Mouse (Mus musculus): ENCODE results near the gene Gnb1l. TPM values are rescaled to one million over a fixed set of nuclear protein-coding genes. Genes with fewer than 3 reads are reported as not detected.
A peak's percentile ranks its signal among the peaks of the same experiment; 100 is the strongest.

Gene Gnb1l
- total RNA-seq, 2 experiments from 2014 or later = 6.5 to 7.1 TPM

GRCm38 (mm10) chr16:18537407-18537990, 39.0 kb downstream of the Gnb1l start:
- DNase-seq (ENCODE audit: extremely low spot score in 1 of 2, low spot score in 1 of 2) = no peak

GRCm38 (mm10) chr16:18539281-18539680, 40.8 kb downstream of the Gnb1l start:
- DNase-seq (ENCODE audit: extremely low spot score in 1 of 2, low spot score in 1 of 2) = no peak

GRCm38 (mm10) chr16:18543151-18543829, 44.8 kb downstream of the Gnb1l start:
- DNase-seq (ENCODE audit: extremely low spot score in 1 of 2, low spot score in 1 of 2) = no peak

- no peak for DNase-seq (ENCODE audit: extremely low spot score in 1 of 2, low spot score in 1 of 2)
These were observed 49.4 kb downstream of the Gnb1l start for GRCm38 (mm10) chr16:18547891-18548290.

- no peak for DNase-seq (ENCODE audit: extremely low spot score in 1 of 2, low spot score in 1 of 2)
These were observed 53.1 kb downstream of the Gnb1l start for GRCm38 (mm10) chr16:18551604-18552003.

- no peak for DNase-seq (ENCODE audit: extremely low spot score in 1 of 2, low spot score in 1 of 2)
These were observed 53.7 kb downstream of the Gnb1l start for GRCm38 (mm10) chr16:18552106-18552710.

- DNase-seq (ENCODE audit: extremely low spot score in 1 of 2, low spot score in 1 of 2) = no peak
These were observed 56.2 kb downstream of the Gnb1l start for GRCm38 (mm10) chr16:18554721-18555120.

GRCm38 (mm10) chr16:18555235-18555935, 56.9 kb downstream of the Gnb1l start:
- no peak for DNase-seq (ENCODE audit: extremely low spot score in 1 of 2, low spot score in 1 of 2)

GRCm38 (mm10) chr16:18556461-18556860, 57.9 kb downstream of the Gnb1l start:
- no peak for DNase-seq (ENCODE audit: extremely low spot score in 1 of 2, low spot score in 1 of 2)

- DNase-seq (ENCODE audit: extremely low spot score in 1 of 2, low spot score in 1 of 2) = no peak
These were observed 66.0 kb downstream of the Gnb1l start for GRCm38 (mm10) chr16:18564472-18564871.

- DNase-seq (ENCODE audit: extremely low spot score in 1 of 2, low spot score in 1 of 2) = no peak
These were observed 70.1 kb downstream of the Gnb1l start for GRCm38 (mm10) chr16:18568599-18568998.

GRCm38 (mm10) chr16:18574196-18574595, 75.7 kb downstream of the Gnb1l start:
- no peak for DNase-seq (ENCODE audit: extremely low spot score in 1 of 2, low spot score in 1 of 2)

- no peak for DNase-seq (ENCODE audit: extremely low spot score in 1 of 2, low spot score in 1 of 2)
These were observed 78.6 kb downstream of the Gnb1l start for GRCm38 (mm10) chr16:18577071-18577470.

GRCm38 (mm10) chr16:18577599-18578160, 79.2 kb downstream of the Gnb1l start:
- DNase-seq (ENCODE audit: extremely low spot score in 1 of 2, low spot score in 1 of 2) = no peak

GRCm38 (mm10) chr16:18580389-18580788, 81.9 kb downstream of the Gnb1l start:
- no peak for DNase-seq (ENCODE audit: extremely low spot score in 1 of 2, low spot score in 1 of 2)

GRCm38 (mm10) chr16:18581050-18581622, 82.6 kb downstream of the Gnb1l start:
- no peak for DNase-seq (ENCODE audit: extremely low spot score in 1 of 2, low spot score in 1 of 2)

- DNase-seq (ENCODE audit: extremely low spot score in 1 of 2, low spot score in 1 of 2) = peak in 1 of 2 experiments; percentile 10
These were observed 83.2 kb downstream of the Gnb1l start for GRCm38 (mm10) chr16:18581623-18582205.

GRCm38 (mm10) chr16:18582426-18583148, 84.1 kb downstream of the Gnb1l start:
- no peak for DNase-seq (ENCODE audit: extremely low spot score in 1 of 2, low spot score in 1 of 2)

- no peak for DNase-seq (ENCODE audit: extremely low spot score in 1 of 2, low spot score in 1 of 2)
These were observed 84.7 kb downstream of the Gnb1l start for GRCm38 (mm10) chr16:18583169-18583568.
